Mouse (Mus musculus) cerebellum, postnatal 14 days (tissue): Measurements from ENCODE around the gene Map4k4.

Source experiments
- DNase-seq, 2 experiments: peaks; one replicate each; pipeline ENCODE4 v3.0.0; 2021; ENCODE audit warnings: mixed read lengths in 2 of 2

Gene Map4k4

DNA sequence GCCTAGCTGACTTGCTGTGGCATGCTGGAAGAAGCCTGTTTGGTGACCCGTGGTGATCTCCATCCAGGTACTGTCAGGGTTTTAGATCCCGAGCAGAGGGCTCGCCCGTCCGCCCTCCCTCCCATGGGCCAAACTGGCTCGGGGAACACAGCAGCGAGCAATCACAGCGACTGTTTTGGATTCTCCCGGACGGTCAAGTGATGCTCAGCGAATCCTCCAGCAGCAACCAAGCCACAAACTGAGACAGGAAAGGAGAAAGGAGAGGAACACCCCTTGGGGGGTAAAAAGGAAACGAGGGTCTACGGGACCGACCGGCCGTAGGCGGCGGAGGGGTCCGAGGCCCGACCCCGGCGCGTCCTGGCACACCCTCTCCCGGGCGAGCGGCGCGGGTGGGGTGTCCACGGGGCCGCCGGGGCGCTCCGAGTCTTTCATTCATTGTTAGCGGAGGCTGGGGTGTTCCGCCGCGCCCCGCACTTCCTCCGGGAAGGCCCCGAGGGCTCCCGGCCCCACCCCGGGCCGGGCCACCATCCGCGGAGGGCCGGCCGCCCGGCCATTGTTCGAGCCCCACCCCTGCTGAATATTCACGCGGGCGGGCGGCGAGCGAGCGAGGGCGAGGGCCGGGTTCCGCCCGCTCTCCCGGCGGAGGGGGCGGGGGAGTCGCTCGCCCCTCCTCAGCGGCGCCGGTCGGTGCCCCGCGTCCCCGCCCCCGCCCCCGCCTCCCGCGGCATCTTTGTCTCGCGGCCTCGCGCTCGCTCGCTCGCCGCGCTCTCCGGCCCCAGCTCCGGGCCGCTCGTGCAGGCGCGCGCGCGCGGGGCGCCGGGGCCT, at the start of gene Map4k4:
Gene Map4k4 (plus strand): TSS at position 733 of the 825 bp plus-strand sequence.
- DNase-seq = peak; percentile 84 to 88

DNA sequence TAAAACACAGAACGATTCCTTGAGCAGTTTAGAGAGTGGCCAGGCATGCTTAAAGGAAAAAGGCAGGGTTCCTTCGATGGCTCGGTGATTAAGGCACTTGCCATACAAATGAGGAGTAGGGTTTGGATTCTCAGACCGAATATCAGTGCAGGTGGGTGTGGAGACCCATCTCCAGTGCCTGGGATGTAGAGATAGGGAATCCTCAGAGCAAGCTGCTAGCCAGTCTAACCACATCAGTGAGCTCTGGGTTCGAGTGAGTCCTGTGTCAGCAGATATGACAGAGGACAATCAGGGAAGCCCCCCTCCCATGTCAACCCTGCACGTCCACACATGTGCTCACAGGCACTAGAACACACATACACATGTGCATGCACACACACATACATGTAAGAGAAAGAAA, 44.8 kb upstream of the Map4k4 start:
- peak in 1 of 2 experiments; percentile 20 for DNase-seq

DNA sequence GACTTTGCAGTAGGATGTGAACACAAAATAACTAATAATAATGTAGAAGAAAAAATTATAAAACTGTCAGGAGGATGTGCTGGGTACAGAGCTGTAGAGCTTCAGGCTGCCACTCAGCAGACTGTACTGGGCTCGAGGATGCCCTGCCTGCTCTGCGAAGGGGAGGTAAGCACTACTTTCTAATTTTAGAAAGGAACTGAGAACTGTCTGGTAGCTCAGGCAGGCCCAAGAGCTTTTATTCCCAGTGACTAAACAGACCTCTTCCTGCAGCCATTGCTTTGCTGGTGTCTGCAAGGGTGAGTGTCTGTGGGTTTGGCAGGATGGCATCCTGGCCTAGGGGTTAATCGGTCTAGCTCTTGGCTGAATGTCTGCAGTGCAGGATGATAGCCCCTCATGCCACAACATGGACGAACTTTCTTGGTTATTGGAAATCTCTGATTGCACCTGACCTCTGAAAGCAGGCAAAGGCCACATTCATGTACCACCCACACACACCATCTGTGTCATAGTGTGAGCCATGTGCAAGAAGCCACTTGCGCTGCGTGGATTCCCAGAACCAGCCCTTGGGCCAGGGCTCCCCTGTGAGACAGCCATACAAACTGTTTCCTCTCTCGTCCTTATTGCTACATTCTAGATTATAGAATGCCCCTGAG, 43.8 kb upstream of the Map4k4 start:
- peak; percentile 66 to 80 for DNase-seq

DNA sequence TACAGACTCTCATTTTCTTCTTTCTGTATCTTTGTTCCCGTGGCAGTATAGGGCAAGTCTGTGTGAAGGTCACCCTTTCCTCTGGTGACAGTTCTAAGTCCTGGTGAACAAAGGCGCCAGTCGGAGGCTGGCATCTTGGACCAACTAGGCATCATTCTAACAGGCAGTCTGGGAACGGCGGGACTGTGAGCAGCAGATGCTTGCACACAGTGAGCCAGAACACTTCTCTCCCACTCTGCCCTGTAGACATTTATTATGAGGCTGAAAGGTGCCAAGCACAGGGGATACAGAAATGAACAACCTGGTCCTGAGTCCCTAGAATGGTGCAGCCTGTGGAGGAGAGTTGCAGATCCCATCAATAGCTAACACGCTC, 43.3 kb upstream of the Map4k4 start:
- peak; percentile 71 to 78 for DNase-seq

DNA sequence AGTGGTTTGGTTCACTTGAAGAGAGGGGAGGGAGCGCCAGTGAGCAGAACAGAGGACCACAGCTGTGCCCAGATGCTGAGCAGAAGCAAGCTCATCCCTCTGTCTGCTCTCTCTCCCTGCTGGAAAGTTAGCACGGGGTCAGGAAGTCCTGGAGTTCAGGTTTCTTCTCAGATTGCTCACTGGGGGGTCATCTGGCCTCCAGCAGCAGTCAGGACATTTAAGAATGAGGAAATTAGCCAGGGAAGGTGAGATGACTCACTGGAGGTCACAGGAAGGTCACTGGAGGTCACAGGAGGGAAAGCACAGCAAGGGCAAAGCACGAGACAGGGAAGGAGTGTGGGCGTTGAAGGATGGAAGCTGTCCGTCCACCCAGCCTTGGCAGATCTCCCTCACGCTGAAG, 41.5 kb upstream of the Map4k4 start:
- no peak for DNase-seq

DNA sequence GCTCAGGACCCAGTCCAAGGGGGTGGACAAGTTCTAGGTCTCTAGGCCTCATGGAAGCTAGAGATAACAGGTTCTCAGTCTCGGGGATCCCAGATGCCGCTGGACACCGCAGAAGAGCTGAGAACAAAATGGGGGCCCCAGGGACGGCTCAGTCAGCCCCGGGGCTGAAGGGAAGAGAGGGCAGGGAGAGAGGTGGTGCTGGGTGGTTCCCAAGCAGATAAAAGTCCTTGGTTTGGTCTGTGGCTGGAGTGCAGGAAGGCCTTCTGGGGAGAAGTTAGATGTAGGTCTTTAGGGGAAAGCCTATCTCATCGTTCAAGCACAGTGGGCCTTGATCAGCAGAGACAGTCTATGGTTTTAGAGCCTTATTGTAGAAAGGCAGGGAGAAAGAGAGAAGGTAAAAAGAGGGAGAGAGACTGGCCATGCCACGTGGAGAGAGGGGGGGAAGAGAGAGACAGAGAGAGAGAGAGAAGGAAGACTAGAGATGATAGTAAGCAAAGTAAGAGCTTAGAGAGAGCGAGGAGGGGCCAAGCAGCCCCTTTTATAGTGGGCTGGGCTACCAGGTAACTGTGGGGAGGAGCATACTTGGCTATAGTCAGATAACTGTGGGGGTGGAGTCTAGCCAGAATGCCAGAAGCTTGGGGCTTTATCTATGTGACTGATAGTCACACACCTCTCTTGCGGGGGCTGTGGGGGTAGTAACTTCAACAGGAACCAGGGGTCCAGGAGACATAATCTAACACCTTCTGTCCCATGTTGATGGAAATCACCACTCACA, 34.2 kb upstream of the Map4k4 start:
- no peak for DNase-seq

DNA sequence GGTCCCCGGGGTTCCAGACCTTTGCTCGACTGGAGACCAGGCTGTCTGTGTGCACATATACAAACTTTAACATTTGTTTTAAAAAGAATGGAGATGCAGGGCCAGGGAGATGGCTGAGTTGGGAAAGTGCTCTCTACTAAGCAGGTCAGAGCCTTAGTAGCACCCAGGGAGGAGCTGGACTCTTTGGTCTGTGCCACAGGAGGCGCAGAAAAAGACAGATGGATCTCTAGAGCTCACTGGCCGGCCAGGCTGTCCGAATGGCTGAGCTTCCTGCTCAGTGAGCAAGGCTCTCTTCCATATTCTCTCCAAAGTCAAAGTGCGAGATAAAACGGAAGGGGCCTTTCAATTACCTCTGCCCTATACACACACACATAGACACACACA, 33.6 kb upstream of the Map4k4 start:
- peak; percentile 59 to 68 for DNase-seq

DNA sequence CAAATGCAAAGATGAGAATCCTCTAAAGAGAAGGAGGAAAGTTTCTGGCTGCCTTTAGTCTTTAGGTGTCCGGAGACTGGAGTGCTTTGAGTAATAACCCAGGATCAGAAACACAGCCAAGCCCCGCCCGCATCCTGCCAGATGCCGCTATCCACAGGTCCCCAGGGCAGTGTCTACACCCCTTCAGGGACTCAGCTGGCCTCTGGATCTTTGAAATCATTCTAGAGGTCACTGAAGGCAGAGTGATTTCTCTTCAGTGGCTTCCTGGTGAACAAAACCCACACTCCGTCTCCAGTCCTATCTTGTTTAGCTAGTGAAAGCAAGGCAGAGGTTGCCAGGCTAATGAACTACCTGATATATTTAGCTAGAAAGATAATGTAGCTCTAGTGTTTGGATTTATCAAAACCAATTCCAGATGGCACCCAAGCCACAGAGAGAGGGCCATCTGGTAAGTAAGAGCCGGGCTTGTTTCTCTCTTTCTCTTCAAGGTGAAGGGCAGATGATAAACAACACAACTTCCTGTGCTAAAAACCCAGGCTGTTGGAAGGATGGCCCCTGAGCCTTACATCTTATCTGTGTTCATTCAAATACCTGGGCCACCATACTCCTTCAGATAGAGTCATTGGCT, 32.6 kb upstream of the Map4k4 start:
- DNase-seq = peak; percentile 49 to 54

DNA sequence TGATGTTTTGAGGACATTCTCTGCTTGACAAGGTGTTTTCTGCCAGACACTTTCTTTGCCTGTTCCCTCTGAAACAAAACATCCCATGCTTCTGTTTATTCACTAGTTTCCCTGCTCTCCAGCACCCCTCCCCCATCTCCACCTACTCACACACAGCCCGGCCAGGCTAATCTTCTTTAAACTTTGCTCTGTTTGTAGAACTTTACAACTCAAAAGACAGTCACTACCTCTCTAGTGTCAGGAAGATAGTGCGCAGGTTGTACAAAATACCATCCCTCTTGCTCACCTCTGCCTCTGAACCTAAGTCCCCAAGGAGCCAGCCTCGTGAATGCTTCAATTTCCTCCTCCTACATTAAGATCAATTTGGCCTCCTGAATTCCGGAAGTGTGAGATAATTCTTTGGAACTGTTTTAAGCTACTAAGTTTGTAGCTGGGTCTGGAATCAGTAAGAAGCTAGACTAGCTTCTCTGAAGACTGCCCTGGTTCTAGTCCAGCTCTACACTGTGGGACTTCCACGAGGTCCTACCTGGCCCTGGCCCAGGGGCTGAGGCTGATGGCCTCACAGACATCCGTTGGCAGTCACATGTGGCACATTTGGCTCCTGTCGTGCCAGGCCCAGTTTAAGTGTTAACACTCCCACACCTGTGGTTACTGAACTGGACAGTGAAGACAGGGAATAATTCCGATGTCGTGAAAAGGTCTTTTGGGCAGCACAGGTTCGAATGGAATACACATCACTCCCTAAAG, 31.7 kb upstream of the Map4k4 start:
- DNase-seq = peak; percentile 71 to 77

DNA sequence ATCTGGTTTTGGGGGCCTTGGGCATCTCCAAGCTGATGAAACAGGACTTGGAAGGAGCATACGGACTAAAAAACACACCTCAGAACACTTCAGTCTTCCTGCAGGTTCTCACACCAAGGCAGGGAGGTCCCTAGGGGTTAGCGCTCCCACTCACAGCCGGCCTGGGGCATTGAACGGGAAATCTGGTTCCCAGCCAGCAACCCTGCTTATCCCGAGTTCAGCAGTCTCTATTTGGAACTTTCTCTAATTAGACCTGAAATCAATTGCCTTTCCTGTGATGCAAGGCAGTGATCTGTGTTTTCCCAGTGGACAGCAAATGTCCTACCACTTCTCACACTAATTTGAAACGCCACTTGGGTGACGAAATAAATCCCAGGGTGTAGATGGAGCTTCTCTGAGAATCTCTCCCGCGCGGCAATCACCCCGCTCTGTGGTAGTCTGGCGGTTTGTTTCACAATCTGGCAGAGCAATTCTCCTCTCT, 31.0 kb upstream of the Map4k4 start:
- DNase-seq = peak; percentile 59 to 70

DNA sequence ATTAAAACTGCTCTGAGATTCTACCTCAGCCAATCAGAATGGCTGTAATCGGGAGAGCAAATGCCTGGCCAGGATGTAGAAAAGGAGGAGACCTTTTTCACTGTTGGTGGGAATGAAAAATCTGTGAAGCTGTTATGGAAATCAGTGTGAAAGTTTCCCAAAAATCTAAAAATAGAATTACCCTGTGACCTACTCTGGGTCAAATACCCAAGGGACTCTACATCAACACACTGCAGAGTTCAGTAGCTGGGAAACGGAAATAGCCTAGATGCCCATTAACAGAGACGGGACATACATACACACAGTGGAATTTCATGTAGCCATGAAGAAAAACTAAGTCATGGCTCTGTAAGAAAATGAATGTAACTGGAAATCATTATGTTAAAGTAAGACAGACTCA, 22.7 kb upstream of the Map4k4 start:
- no peak for DNase-seq

DNA sequence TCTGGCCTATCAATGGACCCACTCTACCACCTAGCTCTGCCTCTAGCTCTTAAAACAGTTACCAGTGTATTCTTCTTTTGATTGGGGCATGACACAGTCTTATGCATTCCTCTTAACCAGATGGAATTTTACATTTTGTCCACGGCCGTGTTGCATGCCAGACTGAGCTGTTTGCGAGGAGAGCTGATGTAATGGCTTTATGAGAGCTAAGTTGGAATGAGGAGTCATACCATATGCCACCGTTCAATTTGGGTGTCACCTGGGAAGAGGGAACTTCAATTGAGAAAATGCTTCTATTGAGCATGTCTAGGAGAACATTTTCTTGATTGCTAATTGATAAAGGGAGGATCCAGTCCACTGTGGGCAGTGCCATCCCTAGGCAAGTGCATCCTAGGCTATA, 18.2 kb upstream of the Map4k4 start:
- no peak for DNase-seq

DNA sequence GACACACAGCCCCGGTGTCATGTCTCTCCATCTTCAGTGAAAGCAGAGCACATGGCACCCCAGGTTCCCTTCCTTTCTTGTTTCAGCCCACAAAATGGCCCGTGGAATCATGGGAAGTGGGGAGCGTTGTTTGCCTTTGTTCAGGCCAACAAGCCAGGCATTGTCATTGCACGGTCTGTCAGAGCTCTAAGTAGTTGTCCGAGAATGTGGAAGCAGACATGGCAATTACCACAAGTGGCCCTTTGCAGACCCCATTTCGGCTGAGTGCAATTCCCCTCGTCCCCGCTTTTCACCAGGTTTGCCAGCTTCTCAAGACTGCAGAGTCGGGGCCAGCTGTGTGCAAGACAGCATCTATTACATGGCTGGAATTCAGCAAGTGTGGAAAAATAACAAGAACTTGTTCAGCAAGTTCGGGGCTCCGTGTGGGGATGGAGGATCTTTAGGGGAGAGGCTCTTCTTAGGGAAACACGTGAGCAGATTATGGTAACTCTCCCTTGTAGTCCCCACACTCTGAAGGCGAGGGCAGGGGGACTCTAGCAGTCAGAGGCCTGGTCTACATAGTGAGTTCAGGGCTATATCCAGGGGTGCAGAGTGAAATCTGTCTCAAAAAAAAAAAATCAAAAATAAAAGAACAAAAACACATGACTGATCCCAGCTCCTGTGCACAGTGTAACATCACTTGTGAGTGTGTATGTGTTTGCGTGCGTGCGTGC, 15.8 kb upstream of the Map4k4 start:
- no peak for DNase-seq

DNA sequence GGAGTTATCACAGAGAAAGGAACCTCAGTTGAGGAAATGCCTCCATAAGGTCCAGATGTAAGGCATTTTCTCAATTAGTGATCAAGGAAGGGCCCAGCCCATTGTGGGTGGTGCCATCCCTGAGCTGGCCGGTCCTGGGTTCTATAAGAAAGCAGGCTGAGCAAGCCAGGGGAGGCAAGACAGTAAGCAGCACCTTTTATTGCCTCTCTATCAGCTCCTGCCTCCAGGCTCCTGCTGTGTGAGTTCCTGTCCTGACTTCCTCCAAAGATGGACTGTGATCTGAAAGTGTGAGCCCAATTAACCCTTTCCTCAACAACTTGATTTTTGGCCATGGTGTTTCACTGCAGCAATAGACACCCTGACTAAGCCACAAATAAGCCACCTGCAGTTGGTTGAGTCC, 12.7 kb upstream of the Map4k4 start:
- no peak for DNase-seq

DNA sequence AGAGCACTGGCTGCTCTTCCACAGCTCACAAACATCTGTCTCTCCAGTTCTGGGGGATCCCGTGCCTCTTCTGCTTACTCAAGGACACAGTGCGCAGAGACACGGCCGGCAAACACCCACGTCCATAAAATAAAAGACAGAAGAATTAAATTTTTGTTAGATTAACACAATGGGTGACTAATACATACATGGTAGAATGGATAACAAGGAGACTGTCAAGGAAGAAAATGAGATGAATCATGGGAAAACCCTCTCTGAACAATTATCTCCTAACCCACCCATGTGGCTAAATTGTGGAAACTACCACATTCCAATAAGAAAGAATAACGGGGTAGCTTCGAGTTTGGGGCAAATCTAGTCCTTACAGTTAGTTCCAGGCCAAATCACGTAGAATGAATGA, 11.3 kb upstream of the Map4k4 start:
- no peak for DNase-seq

DNA sequence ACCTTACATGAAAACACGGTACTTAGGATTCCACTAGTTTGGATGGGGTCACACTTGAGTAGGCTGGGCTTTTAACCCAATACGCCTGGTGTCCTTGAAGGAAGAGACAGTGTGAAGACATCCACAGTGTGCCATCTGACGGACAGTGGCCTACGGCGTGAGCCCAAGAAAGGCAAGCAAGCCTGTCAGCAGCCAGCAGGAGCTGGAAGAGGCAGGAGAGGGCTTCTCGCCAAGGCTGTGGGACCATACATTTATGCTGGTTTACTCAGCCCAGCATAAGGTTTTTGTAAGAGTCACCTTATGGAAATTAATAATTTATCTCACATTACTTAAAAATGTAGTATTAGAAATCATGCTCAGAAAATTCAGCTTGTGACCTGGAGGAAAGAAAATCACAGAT, 10.7 kb upstream of the Map4k4 start:
- DNase-seq = peak; percentile 50 to 57

DNA sequence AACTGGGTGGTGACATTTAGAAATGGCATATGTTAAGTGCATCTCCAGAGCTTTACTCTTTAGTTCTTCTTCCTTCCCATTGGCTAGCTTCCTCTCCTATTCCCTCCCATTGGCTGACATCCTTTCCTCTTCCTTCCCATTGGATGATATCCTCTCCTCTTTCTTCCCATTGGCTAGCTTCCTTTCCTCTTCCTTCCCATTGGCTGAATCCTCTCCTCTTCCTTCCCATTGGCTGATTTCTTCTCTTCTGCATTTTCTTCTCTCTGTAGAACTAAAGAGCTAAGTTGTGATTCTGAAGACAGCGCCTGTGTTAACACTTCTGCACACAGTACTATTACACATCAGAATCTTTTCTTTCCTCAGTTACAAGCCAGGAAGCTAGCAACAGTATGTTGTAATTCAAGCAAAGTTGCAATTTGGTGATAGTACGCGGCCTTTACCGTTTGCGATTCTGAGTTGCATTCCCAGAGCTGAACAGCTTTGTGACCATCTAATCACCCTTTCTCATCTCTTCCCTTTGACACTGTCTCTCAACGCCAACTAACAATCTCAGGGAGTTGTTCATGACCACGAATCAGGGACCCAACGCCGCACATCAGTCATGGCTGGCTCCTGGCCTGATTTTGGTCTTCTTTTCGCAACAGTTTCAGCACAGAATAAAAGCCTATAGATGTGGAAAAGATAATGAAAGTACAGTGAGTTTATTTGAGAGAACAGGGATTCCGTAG, 7.4 kb upstream of the Map4k4 start:
- no peak for DNase-seq

DNA sequence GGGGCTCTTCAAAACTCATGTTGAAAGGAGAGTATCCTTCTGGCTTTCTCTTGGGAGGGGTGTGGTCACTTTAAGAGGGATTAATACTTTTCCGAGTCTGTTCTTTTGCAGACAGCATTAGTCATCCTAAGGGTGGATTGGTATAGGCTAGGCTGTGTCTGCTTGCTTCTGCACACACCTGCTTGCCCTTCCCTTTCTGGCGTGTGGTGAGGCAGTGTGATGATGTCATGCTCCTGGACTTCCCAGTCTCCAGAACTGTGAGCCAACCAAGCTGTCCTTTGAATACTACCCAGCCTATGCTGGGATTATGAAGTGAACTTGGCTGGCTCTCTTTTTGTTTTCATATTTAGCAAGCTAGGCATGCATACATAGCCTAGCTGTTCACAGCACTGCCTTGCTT, 5.6 kb upstream of the Map4k4 start:
- no peak for DNase-seq

DNA sequence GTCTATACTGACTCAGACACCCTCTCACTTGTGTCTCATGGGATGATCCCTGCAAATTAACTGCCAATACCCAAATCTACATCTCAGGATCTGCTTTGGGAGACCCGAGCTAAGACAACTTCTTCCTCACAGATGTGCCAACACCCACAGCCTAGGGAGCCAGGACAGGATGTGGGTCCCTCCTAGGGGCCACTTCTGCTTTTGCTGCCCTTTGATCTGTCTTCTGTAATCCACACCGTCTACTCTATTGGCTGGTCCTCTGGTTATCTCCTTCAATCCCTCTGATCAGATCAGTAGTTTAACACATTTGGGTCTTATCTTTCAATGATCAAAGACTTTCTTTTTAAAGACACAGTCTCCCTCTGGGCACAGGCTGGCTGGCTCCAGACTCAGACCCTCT, 5.2 kb upstream of the Map4k4 start:
- no peak for DNase-seq

DNA sequence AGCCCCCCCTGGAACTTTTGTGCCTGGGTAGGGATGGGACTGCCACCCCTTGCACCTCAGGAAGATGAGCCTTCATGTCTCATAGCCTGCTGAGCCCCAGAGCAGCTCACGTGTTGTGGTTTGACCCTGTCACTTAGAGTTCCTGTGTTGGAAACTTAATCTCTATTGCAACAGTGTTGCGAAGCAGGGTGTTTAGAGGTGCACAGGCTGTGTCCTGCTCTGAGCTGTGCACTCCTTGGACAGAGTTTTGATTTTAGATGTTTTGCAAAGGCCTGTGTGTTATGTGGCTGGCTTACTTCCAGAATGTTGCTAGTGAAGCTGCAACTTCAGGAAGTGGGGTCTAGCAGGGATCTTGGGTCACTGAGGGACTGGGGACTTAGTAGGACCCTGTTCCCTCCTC, 4.1 kb upstream of the Map4k4 start:
- DNase-seq = no peak

DNA sequence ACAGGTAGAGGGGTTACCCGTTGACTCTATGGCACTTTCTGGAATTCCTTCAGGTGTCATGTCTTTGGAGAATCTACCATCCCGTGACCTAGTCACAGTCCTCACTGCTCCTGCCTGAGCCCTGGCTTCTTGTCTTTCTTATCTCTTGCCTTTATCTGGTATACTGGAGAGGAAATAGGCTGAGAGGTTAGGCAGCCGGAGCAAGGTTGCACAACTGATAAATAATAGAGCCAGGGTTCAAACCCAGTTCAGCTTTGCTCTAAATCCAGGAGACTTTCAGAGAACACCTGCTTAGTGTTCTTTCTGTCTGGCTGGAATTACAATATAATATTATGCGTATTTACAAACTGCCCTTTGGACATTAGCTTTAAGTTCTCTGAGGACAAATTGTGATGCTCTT, 2.0 kb upstream of the Map4k4 start:
- DNase-seq = no peak
